Comparison of ENCODE assay signal across 10 mouse cellular contexts in the genomic region with DNA sequence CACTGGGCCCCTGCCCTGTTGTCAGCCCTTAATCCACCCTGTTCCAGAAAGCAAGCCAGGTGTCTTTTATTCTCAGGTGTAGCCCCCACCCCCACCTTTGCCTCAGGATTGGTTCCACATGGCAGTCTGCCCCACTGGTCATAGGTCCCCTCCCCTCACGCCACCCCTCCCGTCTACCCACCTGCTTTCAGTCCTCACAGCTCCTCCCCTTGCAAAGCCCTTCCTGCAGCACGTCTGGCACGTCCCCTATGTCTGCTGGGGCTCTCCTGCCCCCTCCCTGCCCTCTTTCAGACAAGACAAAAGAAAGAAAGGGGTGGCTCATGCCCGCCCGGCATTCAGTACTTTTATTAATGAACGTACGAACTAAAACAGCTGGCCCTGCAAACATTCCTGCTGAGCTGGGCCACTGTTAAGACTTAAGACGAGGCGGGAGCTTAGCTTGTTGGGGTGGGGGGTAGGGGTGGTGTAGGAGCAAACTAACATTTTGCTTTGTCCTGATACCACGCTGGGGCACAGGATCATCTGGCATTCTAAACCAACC. TPM values are rescaled to one million over a fixed set of nuclear protein-coding genes. Genes with fewer than 3 reads are reported as not detected.
A peak's percentile ranks its signal among the peaks of the same experiment; 100 is the strongest.
DNase-seq lines count a peak whose midpoint lies in the region; ATAC-seq and TF ChIP-seq lines count a peak whose summit lies in the region.
"Had no signal": no experiment of that assay in that cellular context is flagged by ENCODE, and none has a peak within 500 bp of the region (broad histone marks: within the 10 kb centered on the region; RNA-seq: fewer than 3 reads in every experiment).

No protein-coding gene starts in this region.

- peaks cover 12% of the 10 kb centered on the region for H3K4me1 ChIP-seq in lung, embryonic 16.5 days (replicated peaks; ENCODE audit: control insufficient read depth, insufficient read depth, low read length)
- H3K4me1 ChIP-seq in hindbrain, embryonic 10.5 days (replicated peaks): peaks cover 25% of the 10 kb centered on the region
- H3K4me1 ChIP-seq in cerebellum, adult 2 months (ENCODE audit: control insufficient read depth, insufficient read depth, low read length): no peaks in the 10 kb centered on the region

- peaks cover 4% of the 10 kb centered on the region for H3K9me3 ChIP-seq in lung, embryonic 16.5 days (ENCODE audit: control insufficient read depth, low read length)
- peaks cover 9% of the 10 kb centered on the region; the same call in 1 of the 2 replicates for H3K9me3 ChIP-seq in hindbrain, embryonic 10.5 days
- H3K9me3 ChIP-seq: G1E had no signal

- H3K4me3 ChIP-seq in lung, embryonic 16.5 days (ENCODE audit: low read length): no peak overlapping the region
- H3K4me3 ChIP-seq in hindbrain, embryonic 10.5 days: peak overlapping the region; percentile 23
- H3K4me3 ChIP-seq in cerebellum, adult 2 months (replicated peaks; ENCODE audit: insufficient read depth, low read depth, low read length): no peak overlapping the region
- H3K4me3 ChIP-seq: layer of hippocampus, adult 2 months had no signal

- no peaks in the 10 kb centered on the region for H3K36me3 ChIP-seq in lung, embryonic 16.5 days (ENCODE audit: control insufficient read depth, insufficient read depth, low read length)
- 0 out of 2 replicates have a peak, but pooled peaks cover 5% of the 10 kb centered on the region for H3K36me3 ChIP-seq in hindbrain, embryonic 10.5 days
- H3K36me3 ChIP-seq: G1E had no signal

- no peak overlapping the region for H3K4me2 ChIP-seq in lung, embryonic 16.5 days (ENCODE audit: low read depth, low read length)

- DNase-seq in lung, postnatal 10 days: no peak
- DNase-seq in hindbrain, embryonic 10.5 days (ENCODE audit: low spot score): peak; percentile 71
- peak; percentile 63 for DNase-seq in mesoderm, embryonic 11.5 days (ENCODE audit: low read depth, low spot score)
- DNase-seq in natural killer cell, adult 2 months (ENCODE audit: low spot score in 2 of 2): no peak
- no peak for DNase-seq in gastrocnemius, postnatal 14 days
- no peak for DNase-seq in heart, adult 11 months
- no peak for DNase-seq in cerebellum, adult 2 months

- TF ChIP-seq POLR2A in cerebellum, adult 2 months (IDR thresholded peaks at IDR 0.05; ENCODE audit: borderline replicate concordance, insufficient read depth, low read length): no peak

- ATAC-seq in lung, embryonic 16.5 days (ENCODE audit: low read depth): peak; percentile 84

- peak overlapping the region; percentile 51 for H3K27ac ChIP-seq in lung, embryonic 16.5 days (ENCODE audit: low read length)
- peak overlapping the region; percentile 84 for H3K27ac ChIP-seq in hindbrain, embryonic 10.5 days
- H3K27ac ChIP-seq in cerebellum, adult 2 months (ENCODE audit: insufficient read depth, low read length): no peak overlapping the region
- H3K27ac ChIP-seq: layer of hippocampus, adult 2 months had no signal

- WGBS in lung, embryonic 16.5 days: 23% methylated on average over 11 of the region's 11 CpGs
- 6% methylated on average over 11 of the region's 11 CpGs for WGBS in hindbrain, embryonic 10.5 days
- WGBS in cerebellum, adult 2 months: 45% methylated on average over 11 of the region's 11 CpGs

- no peaks in the 10 kb centered on the region for H3K27me3 ChIP-seq in lung, embryonic 16.5 days (ENCODE audit: control insufficient read depth, insufficient read depth, low read depth, low read length)
- no peaks in the 10 kb centered on the region for H3K27me3 ChIP-seq in hindbrain, embryonic 10.5 days (ENCODE audit: insufficient read depth, poor library complexity, severe bottlenecking)
- H3K27me3 ChIP-seq in cerebellum, adult 2 months (ENCODE audit: control insufficient read depth, insufficient read depth, low read length): no peaks in the 10 kb centered on the region

- H3K9ac ChIP-seq in lung, embryonic 16.5 days (ENCODE audit: low read length): peak overlapping the region; percentile 35; the same call in 1 of the 2 replicates

- intact Hi-C loops in gastrocnemius, postnatal 14 days (cut with DNase I; ENCODE audit: low total_unique reads): no loop called here

- no peak for TF ChIP-seq CTCF in cerebellum, adult 2 months (IDR thresholded peaks at IDR 0.05; ENCODE audit: borderline replicate concordance, insufficient read depth, low read depth, low read length)

RNA-seq across cellular contexts. Expression of gene Igfbp2, which starts 18.2 kb away (rescaled TPM):
- polyA plus RNA-seq in lung, embryonic 16.5 days (2015; fragmentation: Nextera tagmentation; extraction: Ambion mirVana): 213 and 233 TPM in 2 replicates
- polyA plus RNA-seq in hindbrain, embryonic 10.5 days (2016; fragmentation: Nextera tagmentation; extraction: Ambion mirVana): 493 and 750 TPM in 2 replicates
- total RNA-seq in gastrocnemius, postnatal 14 days (2021): 1 to 10 TPM; 2.5 to 3.1 TPM
- polyA plus RNA-seq in cerebellum, adult 2 months (2012; rRNA removed): 63.0 and 78.5 TPM in 2 replicates
- polyA plus RNA-seq: G1E had no signal

Comparison
In these comparisons a context has a peak if more than half of its experiments do, and no peak if none do; other contexts are left out.
1. DNase-seq: peak in hindbrain, embryonic 10.5 days (single experiment) and mesoderm, embryonic 11.5 days (single experiment); none in lung, postnatal 10 days (single experiment), natural killer cell, adult 2 months (0 of 2), gastrocnemius, postnatal 14 days (single experiment), heart, adult 11 months (single experiment) and cerebellum, adult 2 months (0 of 2).